Mouse (Mus musculus): Measurements from ENCODE around the gene Rps6ka4. TPM values are rescaled to one million over a fixed set of nuclear protein-coding genes. Genes with fewer than 3 reads are reported as not detected.

Gene Rps6ka4
- total RNA-seq, 2 experiments from 2014 or later, result 23.2 to 25.3 TPM

Small RNA genes within 50 kb of the gene (microRNA-seq; reads per million reads assigned to microRNA genes)
- 0 reads per million in 2 experiments for gene Mir5046 (ENCODE audit: borderline number of aligned reads in 2 of 2)

Other genes with a start within 250 kb of the Rps6ka4 start
- gene Ccdc88b, start 17.6 kb upstream of the Rps6ka4 start, total RNA-seq (2021), result 1 to 10 TPM; 2.0 TPM
- gene Trmt112, start 69.1 kb upstream of the Rps6ka4 start, total RNA-seq (2021), result 100 to 1,000 TPM in 1 of 2 experiments, 10 to 100 TPM in 1; 83.2 to 110 TPM
- gene Prdx5, start 69.5 kb upstream of the Rps6ka4 start, total RNA-seq (2021), result 100 to 1,000 TPM; 303 to 375 TPM
- gene Esrra, start 81.2 kb upstream of the Rps6ka4 start, total RNA-seq (2021), result 10 to 100 TPM; 38.7 to 63.0 TPM
- gene Catsperz, start 84.7 kb upstream of the Rps6ka4 start, total RNA-seq (2021), result 1 to 10 TPM in 1 of 2 experiments, not detected in 1; 1.2 TPM
- gene Kcnk4, start 93.9 kb upstream of the Rps6ka4 start, total RNA-seq (2021), result under 1 TPM; 0.23 to 0.35 TPM
- gene Bad, start 101.2 kb upstream of the Rps6ka4 start, total RNA-seq (2021), result 10 to 100 TPM; 45.5 to 46.0 TPM
- 10 to 100 TPM; 56.4 to 56.8 TPM for gene Gpr137, start 101.8 kb upstream of the Rps6ka4 start, total RNA-seq (2021)
- gene Ppp1r14b, start 134.3 kb upstream of the Rps6ka4 start, total RNA-seq (2021), result 100 to 1,000 TPM; 160 to 199 TPM
- gene Plcb3, start 135.8 kb upstream of the Rps6ka4 start, total RNA-seq (2021), result 10 to 100 TPM; 34.1 to 43.9 TPM
- gene Fkbp2, start 139.9 kb upstream of the Rps6ka4 start, total RNA-seq (2021), result 100 to 1,000 TPM in 1 of 2 experiments, 10 to 100 TPM in 1; 86.9 to 104 TPM
- 100 to 1,000 TPM in 1 of 2 experiments, 10 to 100 TPM in 1; 84.3 to 164 TPM for gene Vegfb, start 147.0 kb upstream of the Rps6ka4 start, total RNA-seq (2021)
- 10 to 100 TPM; 43.4 to 50.0 TPM for gene Dnajc4, start 151.9 kb upstream of the Rps6ka4 start, total RNA-seq (2021)
- 10 to 100 TPM; 21.5 to 24.7 TPM for gene Nudt22, start 155.5 kb upstream of the Rps6ka4 start, total RNA-seq (2021)
- 10 to 100 TPM; 11.4 to 15.4 TPM for gene Trpt1, start 155.5 kb upstream of the Rps6ka4 start, total RNA-seq (2021)
- 1 to 10 TPM; 7.4 to 8.7 TPM for gene Fermt3, start 178.8 kb upstream of the Rps6ka4 start, total RNA-seq (2021)
- gene Stip1, start 199.3 kb upstream of the Rps6ka4 start, total RNA-seq (2021), result 100 to 1,000 TPM; 284 to 378 TPM
- 10 to 100 TPM; 62.4 to 77.9 TPM for gene Macrod1, start 216.2 kb upstream of the Rps6ka4 start, total RNA-seq (2021)

Measured in adrenal gland, adult 18-20 months (tissue).